8 mouse cellular contexts compared by ENCODE assay signal in genomic region chr9:58198801-58199371, GRCm38 (mm10). TPM values are rescaled to one million over a fixed set of nuclear protein-coding genes. Genes with fewer than 3 reads are reported as not detected.
DNase-seq lines count a peak whose midpoint lies in the region; ATAC-seq lines count a peak whose summit lies in the region.

No protein-coding gene starts in this region.

- 0 out of 2 replicates have a peak, but pooled peaks have one; percentile 7 for ATAC-seq in kidney, embryonic 15.5 days (replicated peaks; ENCODE audit: low FRiP score)
- ATAC-seq in embryonic facial prominence, embryonic 11.5 days (replicated peaks; ENCODE audit: insufficient number of reproducible peaks, low FRiP score, low TSS enrichment, low read depth): no peak
- no peak for ATAC-seq in erythroblast, adult 5-6 weeks (replicated peaks; ENCODE audit: low FRiP score, poor library complexity, severe bottlenecking)

- no peak for DNase-seq in kidney, adult 9 months
- DNase-seq in R1 (ENCODE audit: low read depth, low spot score): peak; percentile 55
- no peak for DNase-seq in embryonic facial prominence, embryonic 11.5 days (ENCODE audit: low spot score)
- DNase-seq in limb, embryonic 10.5 days (ENCODE audit: low spot score): no peak
- peak; percentile 33 for DNase-seq in thymus, postnatal 25 days
- DNase-seq in adrenal gland, adult 18-20 months (ENCODE audit: low spot score in 2 of 2): no peak

- no peak overlapping the region for H3K27ac ChIP-seq in kidney, embryonic 15.5 days
- no peak overlapping the region for H3K27ac ChIP-seq in embryonic facial prominence, embryonic 11.5 days (replicated peaks; ENCODE audit: low read depth, low read length)
- H3K27ac ChIP-seq in limb, embryonic 10.5 days: no peak overlapping the region

- 2% methylated on average over 38 of the region's 38 CpGs for WGBS in kidney, embryonic 15.5 days
- 1% methylated on average over 38 of the region's 38 CpGs for WGBS in embryonic facial prominence, embryonic 11.5 days
- WGBS in limb, embryonic 10.5 days: 1% methylated on average over 38 of the region's 38 CpGs

- H3K27me3 ChIP-seq in kidney, embryonic 15.5 days: peaks cover 100% of the 10 kb centered on the region
- peaks cover 82% of the 10 kb centered on the region for H3K27me3 ChIP-seq in embryonic facial prominence, embryonic 11.5 days (ENCODE audit: control insufficient read depth, insufficient read depth, low read length)
- peaks cover 100% of the 10 kb centered on the region for H3K27me3 ChIP-seq in limb, embryonic 10.5 days (ENCODE audit: low read depth, poor library complexity, severe bottlenecking)

- H3K4me2 ChIP-seq in kidney, embryonic 15.5 days: peak overlapping the region; percentile 61
- H3K4me2 ChIP-seq in embryonic facial prominence, embryonic 11.5 days (ENCODE audit: low read depth, low read length): peak overlapping the region; percentile 49

- 0 out of 2 replicates have a peak overlapping the region, but pooled peaks have one; percentile 14 for H3K9ac ChIP-seq in kidney, embryonic 15.5 days
- no peak overlapping the region; the same call in 1 of the 2 replicates for H3K9ac ChIP-seq in embryonic facial prominence, embryonic 11.5 days (replicated peaks; ENCODE audit: low read length)

- peaks cover 77% of the 10 kb centered on the region for H3K4me1 ChIP-seq in kidney, embryonic 15.5 days
- peaks cover 29% of the 10 kb centered on the region for H3K4me1 ChIP-seq in embryonic facial prominence, embryonic 11.5 days (ENCODE audit: control insufficient read depth, insufficient read depth, low read length)
- peaks cover 90% of the 10 kb centered on the region for H3K4me1 ChIP-seq in limb, embryonic 10.5 days

- H3K36me3 ChIP-seq in kidney, embryonic 15.5 days: no peaks in the 10 kb centered on the region
- no peaks in the 10 kb centered on the region for H3K36me3 ChIP-seq in embryonic facial prominence, embryonic 11.5 days (replicated peaks; ENCODE audit: control insufficient read depth, insufficient read depth, low read depth, low read length)
- H3K36me3 ChIP-seq in limb, embryonic 10.5 days: no peaks in the 10 kb centered on the region

- H3K9me3 ChIP-seq in kidney, embryonic 15.5 days (replicated peaks): no peaks in the 10 kb centered on the region
- no peaks in the 10 kb centered on the region for H3K9me3 ChIP-seq in embryonic facial prominence, embryonic 11.5 days (replicated peaks; ENCODE audit: control insufficient read depth, low read length)
- H3K9me3 ChIP-seq in limb, embryonic 10.5 days (replicated peaks): no peaks in the 10 kb centered on the region

- peak overlapping the region; percentile 35 for H3K4me3 ChIP-seq in kidney, embryonic 15.5 days (replicated peaks)
- peak overlapping the region; percentile 24 for H3K4me3 ChIP-seq in embryonic facial prominence, embryonic 11.5 days (ENCODE audit: low read depth, low read length)
- peak overlapping the region; percentile 37 for H3K4me3 ChIP-seq in limb, embryonic 10.5 days

RNA-seq across cellular contexts. Expression of gene Islr, which starts 5.2 kb away (rescaled TPM):
- polyA plus RNA-seq in kidney, embryonic 15.5 days (2015; fragmentation: Nextera tagmentation; extraction: Ambion mirVana): 78.7 and 94.7 TPM in 2 replicates
- 24.6 and 26.7 TPM in 2 replicates for polyA plus RNA-seq in embryonic facial prominence, embryonic 11.5 days (2014; fragmentation: Nextera tagmentation; extraction: Ambion mirVana)
- 9.5 and 33.2 TPM in 2 replicates for polyA plus RNA-seq in limb, embryonic 10.5 days (2016; fragmentation: Nextera tagmentation; extraction: Ambion mirVana)
- 10 to 100 TPM; 22.4 to 33.0 TPM for total RNA-seq in adrenal gland, adult 18-20 months (2021)
- total RNA-seq in erythroblast, adult 5-6 weeks (2015; ENCODE audit: low replicate concordance): 0.63 TPM in 1 of 2 replicates, not detected in the other
- not detected in 2 replicates for total RNA-seq in erythroblast, adult 5-6 weeks (2017; ENCODE audit: low replicate concordance)

RNA-seq across cellular contexts. Expression of gene Islr2, which starts 5.2 kb away (rescaled TPM):
- 0.39 and 0.51 TPM in 2 replicates for polyA plus RNA-seq in kidney, embryonic 15.5 days (2015; fragmentation: Nextera tagmentation; extraction: Ambion mirVana)
- polyA plus RNA-seq in embryonic facial prominence, embryonic 11.5 days (2014; fragmentation: Nextera tagmentation; extraction: Ambion mirVana): 5.4 and 5.8 TPM in 2 replicates
- 0.11 TPM in 1 of 2 replicates, not detected in the other for polyA plus RNA-seq in limb, embryonic 10.5 days (2016; fragmentation: Nextera tagmentation; extraction: Ambion mirVana)
- total RNA-seq in adrenal gland, adult 18-20 months (2021): 1 to 10 TPM; 1.2 to 2.6 TPM
- not detected in 2 replicates for total RNA-seq in erythroblast, adult 5-6 weeks (2015; ENCODE audit: low replicate concordance)
- total RNA-seq in erythroblast, adult 5-6 weeks (2017; ENCODE audit: low replicate concordance): not detected in 2 replicates

RNA-seq across cellular contexts. Expression of gene Pml, which starts 50.7 kb away (rescaled TPM):
- 21.0 and 24.7 TPM in 2 replicates for polyA plus RNA-seq in kidney, embryonic 15.5 days (2015; fragmentation: Nextera tagmentation; extraction: Ambion mirVana)
- polyA plus RNA-seq in embryonic facial prominence, embryonic 11.5 days (2014; fragmentation: Nextera tagmentation; extraction: Ambion mirVana): 13.5 and 14.5 TPM in 2 replicates
- polyA plus RNA-seq in limb, embryonic 10.5 days (2016; fragmentation: Nextera tagmentation; extraction: Ambion mirVana): 20.5 and 21.0 TPM in 2 replicates
- 10 to 100 TPM; 16.1 to 17.9 TPM for total RNA-seq in adrenal gland, adult 18-20 months (2021)
- total RNA-seq in erythroblast, adult 5-6 weeks (2015; ENCODE audit: low replicate concordance): 43.0 and 50.8 TPM in 2 replicates
- total RNA-seq in erythroblast, adult 5-6 weeks (2017; ENCODE audit: low replicate concordance): 51.6 and 69.0 TPM in 2 replicates

RNA-seq across cellular contexts. Expression of gene Stoml1, which starts 54.1 kb away (rescaled TPM):
- polyA plus RNA-seq in kidney, embryonic 15.5 days (2015; fragmentation: Nextera tagmentation; extraction: Ambion mirVana): 29.9 and 33.6 TPM in 2 replicates
- polyA plus RNA-seq in embryonic facial prominence, embryonic 11.5 days (2014; fragmentation: Nextera tagmentation; extraction: Ambion mirVana): 20.1 and 22.2 TPM in 2 replicates
- 21.8 and 26.1 TPM in 2 replicates for polyA plus RNA-seq in limb, embryonic 10.5 days (2016; fragmentation: Nextera tagmentation; extraction: Ambion mirVana)
- 10 to 100 TPM; 13.3 to 15.0 TPM for total RNA-seq in adrenal gland, adult 18-20 months (2021)
- total RNA-seq in erythroblast, adult 5-6 weeks (2015; ENCODE audit: low replicate concordance): 1.2 and 8.6 TPM in 2 replicates
- 2.1 and 2.3 TPM in 2 replicates for total RNA-seq in erythroblast, adult 5-6 weeks (2017; ENCODE audit: low replicate concordance)

Comparison
In these comparisons a context has a peak if more than half of its experiments do, and no peak if none do; other contexts are left out.
1. DNase-seq: peak in R1 (single experiment) and thymus, postnatal 25 days (single experiment); none in kidney, adult 9 months (single experiment), embryonic facial prominence, embryonic 11.5 days (single experiment), limb, embryonic 10.5 days (single experiment) and adrenal gland, adult 18-20 months (0 of 2).
2. Peak in every context shown above with its lines, with median percentiles within 50 percentile points of each other: H3K4me3 ChIP-seq.